Mouse (Mus musculus): ENCODE data around the gene Wdfy1. TPM values are rescaled to one million over a fixed set of nuclear protein-coding genes. Genes with fewer than 3 reads are reported as not detected.

The Wdfy1 gene
- polyA plus RNA-seq, 2 experiments, result 4.8 to 9.6 TPM

DNA sequence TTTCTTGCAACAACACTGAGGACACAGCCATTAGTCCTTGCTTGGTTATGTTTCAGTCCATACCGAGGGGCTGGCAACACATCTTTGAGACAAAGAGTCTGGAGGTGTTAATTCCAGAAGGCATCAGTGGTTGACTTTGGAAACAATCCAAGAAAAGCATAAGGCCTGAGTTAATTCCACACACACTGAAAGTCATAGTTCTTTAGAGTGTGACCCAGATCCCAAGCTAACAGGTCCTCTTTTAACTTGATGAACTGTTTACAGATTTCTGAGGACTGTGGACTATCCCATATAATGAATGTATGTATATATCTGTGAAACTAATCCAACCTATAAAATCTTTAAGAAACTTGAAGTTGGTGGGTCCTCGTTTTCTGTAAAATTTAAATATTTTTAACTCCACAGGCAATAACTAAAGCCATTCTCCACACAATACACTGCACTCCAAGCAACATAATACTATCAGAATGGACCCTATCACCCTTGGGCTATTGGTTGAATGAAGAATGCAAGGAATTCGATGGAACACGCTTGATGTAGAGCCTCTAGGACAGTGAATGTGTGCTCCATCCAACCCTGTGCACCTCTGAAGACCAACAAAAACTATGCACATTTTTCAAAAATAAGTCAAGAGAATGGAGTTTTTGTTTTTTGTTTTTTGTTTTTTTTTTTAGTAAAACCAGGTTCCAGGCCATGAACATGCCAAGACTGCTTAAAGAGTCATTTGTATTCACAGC is 120.0 kb downstream of the Wdfy1 start:
- Histone ChIP-seq H3K9me3 (ENCODE audit: control insufficient read depth, low read length) (no peaks in the 10 kb centered on the region), H3K27me3 (ENCODE audit: control insufficient read depth, insufficient read depth, low read length) (no peaks in the 10 kb centered on the region), H3K9ac (replicated peaks) (no peak overlapping the region), H3K36me3 (replicated peaks; ENCODE audit: control insufficient read depth, insufficient read depth, low read depth) (no peaks in the 10 kb centered on the region), H3K4me3 (ENCODE audit: insufficient read depth in 1 of 2, low read depth in 2 of 2, low read length in 2 of 2) (no peak overlapping the region), H3K4me2 (ENCODE audit: low read depth) (no peak overlapping the region), H3K4me1 (replicated peaks; ENCODE audit: control insufficient read depth in 2 of 2, insufficient read depth in 2 of 2, low read length in 1 of 2) (no peaks in the 10 kb centered on the region), H3K27ac (no peak overlapping the region)
- no peak for TF ChIP-seq EP300 (IDR thresholded peaks at IDR 0.05; ENCODE audit: low read depth)
- TF ChIP-seq CTCF (IDR thresholded peaks at IDR 0.05; ENCODE audit: low read depth), result no peak
- ATAC-seq (ENCODE audit: insufficient read depth), result no peak
- WGBS (ENCODE audit: insufficient replicate concordance), result 58% methylated on average over 4 of the region's 4 CpGs
- DNase-seq (ENCODE audit: low read depth in 3 of 3, low spot score in 3 of 3), result no peak

DNA sequence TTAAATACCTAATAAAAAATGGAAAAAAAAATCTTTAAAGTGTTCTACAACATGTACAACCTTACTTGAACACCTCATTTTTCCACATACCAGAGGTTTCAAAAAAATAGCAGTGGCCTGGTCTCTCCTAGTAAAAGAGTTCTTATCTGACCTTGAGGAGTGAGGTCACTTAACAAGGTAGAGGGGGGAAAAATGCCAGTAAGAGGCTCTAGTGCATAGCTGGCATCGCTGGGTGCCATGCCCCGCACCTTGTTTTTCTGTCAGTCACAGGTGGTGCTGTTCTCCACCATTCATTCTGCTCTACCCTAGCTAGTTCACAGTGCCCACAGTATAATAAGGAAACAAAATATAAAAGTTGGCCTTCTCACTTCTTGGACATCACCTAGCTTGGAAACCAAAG is 121.0 kb downstream of the Wdfy1 start:
- no peak overlapping the region for H3K9ac ChIP-seq (replicated peaks)
- no peaks in the 10 kb centered on the region for H3K36me3 ChIP-seq (replicated peaks; ENCODE audit: control insufficient read depth, insufficient read depth, low read depth)
- no peak for TF ChIP-seq EP300 (IDR thresholded peaks at IDR 0.05; ENCODE audit: low read depth)
- no peak for TF ChIP-seq CTCF (IDR thresholded peaks at IDR 0.05; ENCODE audit: low read depth)
- no peaks in the 10 kb centered on the region for H3K9me3 ChIP-seq (ENCODE audit: control insufficient read depth, low read length)
- no peaks in the 10 kb centered on the region for H3K4me1 ChIP-seq (replicated peaks; ENCODE audit: control insufficient read depth in 2 of 2, insufficient read depth in 2 of 2, low read length in 1 of 2)
- ATAC-seq (ENCODE audit: insufficient read depth) (no peak), DNase-seq (ENCODE audit: low read depth in 3 of 3, low spot score in 3 of 3) (no peak)
- H3K27me3 ChIP-seq (ENCODE audit: control insufficient read depth, insufficient read depth, low read length), result no peaks in the 10 kb centered on the region
- no peak overlapping the region for H3K4me3 ChIP-seq (ENCODE audit: insufficient read depth in 1 of 2, low read depth in 2 of 2, low read length in 2 of 2)
- H3K27ac ChIP-seq, result no peak overlapping the region
- 88% methylated on average over 2 of the region's 2 CpGs for WGBS (ENCODE audit: insufficient replicate concordance)
- H3K4me2 ChIP-seq (ENCODE audit: low read depth), result no peak overlapping the region

Other genes starting within 250 kb of the Wdfy1 start
- gene Ap1s3, start 104.2 kb downstream of the Wdfy1 start, polyA plus RNA-seq (2012; rRNA removed), result 1.0 and 1.6 TPM in 2 replicates
- gene Ap1s3, start 104.2 kb downstream of the Wdfy1 start, polyA plus RNA-seq (2014; fragmentation: Nextera tagmentation; extraction: Ambion mirVana), result 0.39 and 0.49 TPM in 2 replicates
- 8.7 and 12.5 TPM in 2 replicates for gene Mrpl44, start 125 bp downstream of the Wdfy1 start, polyA plus RNA-seq (2012; rRNA removed)
- gene Mrpl44, start 125 bp downstream of the Wdfy1 start, polyA plus RNA-seq (2014; fragmentation: Nextera tagmentation; extraction: Ambion mirVana), result 19.5 and 24.1 TPM in 2 replicates
- gene Serpine2, start 85.0 kb upstream of the Wdfy1 start, polyA plus RNA-seq (2012; rRNA removed), result 2.5 and 2.9 TPM in 2 replicates
- 5.9 and 7.2 TPM in 2 replicates for gene Serpine2, start 85.0 kb upstream of the Wdfy1 start, polyA plus RNA-seq (2014; fragmentation: Nextera tagmentation; extraction: Ambion mirVana)